Mouse (Mus musculus) heart, adult 2 months (tissue): Measurements from ENCODE around the gene Cyb5r1. TPM values are rescaled to one million over a fixed set of nuclear protein-coding genes. Genes with fewer than 3 reads are reported as not detected.
A peak's percentile ranks its signal among the peaks of the same experiment; 100 is the strongest.
"Not testable (repeated sequence)": the region's sequence is repeated elsewhere in the genome, so short reads cannot be mapped to it uniquely, and the experiment has no call there.

ENCODE experiments used
- DNase-seq, 2 experiments: peaks; one replicate each; pipeline ENCODE4 v3.0.0; 2021
- H3K27ac ChIP-seq: fragments of 200-600 bp; 2 replicates; pipeline ENCODE4 v1.8.1; 2022
- H3K27me3 ChIP-seq: fragments of 200-500 bp; 2 replicates; pipeline ENCODE4 v1.6.1; 2012; ENCODE audit warnings: mild to moderate bottlenecking, low read length, inconsistent platforms, mixed read lengths; ENCODE audit not compliant: control insufficient read depth, insufficient read depth
- H3K36me3 ChIP-seq: fragments of 200-500 bp; 2 replicates; pipeline ENCODE4 v1.6.1; 2012; ENCODE audit warnings: low read length, inconsistent platforms; ENCODE audit not compliant: control insufficient read depth, insufficient read depth
- H3K4me1 ChIP-seq: fragments of 200-500 bp; 2 replicates; pipeline ENCODE4 v1.6.1; 2011; ENCODE audit warnings: low read length; ENCODE audit not compliant: control insufficient read depth, insufficient read depth
- H3K4me3 ChIP-seq: fragments of 200-600 bp; 2 replicates; pipeline ENCODE4 v1.8.1; 2022
- H3K79me2 ChIP-seq: fragments of 200-500 bp; replicated peaks from 2 replicates; pipeline ENCODE4 v1.6.1; 2012; ENCODE audit warnings: mild to moderate bottlenecking, inconsistent platforms, low read length, moderate library complexity, mixed read lengths; ENCODE audit not compliant: control insufficient read depth, insufficient read depth
- H3K9ac ChIP-seq: fragments of 200-500 bp; 2 replicates; pipeline ENCODE4 v1.6.1; 2012; ENCODE audit warnings: low read depth, mild to moderate bottlenecking, control low read depth, inconsistent platforms, low read length, mixed read lengths
- CTCF ChIP-seq: fragments of 200-600 bp; IDR thresholded peaks from 2 replicates; pipeline ENCODE4 v1.8.1; 2022; ENCODE audit warnings: antibody characterized with exemption, mild to moderate bottlenecking, moderate library complexity
- EP300 ChIP-seq: fragments of 200-500 bp; IDR thresholded peaks from 2 replicates; pipeline ENCODE4 v1.6.1; 2011; ENCODE audit warnings: low read depth, low read length, control low read depth; ENCODE audit not compliant: insufficient read depth
- POLR2A ChIP-seq: fragments of 200-500 bp; IDR thresholded peaks from 2 replicates; pipeline ENCODE4 v1.6.1; 2011; ENCODE audit warnings: mild to moderate bottlenecking, low read depth, low read length, control low read depth; ENCODE audit not compliant: insufficient read depth
- WGBS: fragments of 180-500 bp; shearing (Covaris S2); methylation state at CpG from one replicate; pipeline ENCODE4 v1.1.7; 2018; 5-methylcytosine and 5-hydroxymethylcytosine counted together
- intact Hi-C: fragments of 180-260 bp; cut with DNase I; formaldehyde crosslinking; loops from one replicate; pipeline ENCODE4 v1.15.1; 2025
- polyA plus RNA-seq: library from polyadenylated mRNA; depleted of rRNA; stranded (reverse); fragments of >200 nt; gene quantifications from 2 replicates; pipeline ENCODE4 v1.2.3, GENCODE M21; 2012
- total RNA-seq, 2 experiments: library from RNA; stranded (reverse); gene quantifications; 2 replicates each; pipeline ENCODE4 v1.2.3; 2021

Cyb5r1 gene
- total and polyA plus RNA-seq, 3 experiments = 21.0 to 42.8 (median 24.1) TPM

GRCm38 (mm10) chr1:134442394-134442793 lies 37.0 kb downstream of the Cyb5r1 start:
- no peaks in the 10 kb centered on the region for H3K4me1 ChIP-seq
- intact Hi-C loops = no loop called here
- DNase-seq = no peak
- H3K36me3 ChIP-seq = no peaks in the 10 kb centered on the region
- H3K4me3 ChIP-seq = no peak overlapping the region
- TF ChIP-seq EP300 = no peak
- no peak for TF ChIP-seq CTCF
- no peak for TF ChIP-seq POLR2A
- H3K79me2 ChIP-seq = no peaks in the 10 kb centered on the region
- WGBS = 94% methylated on average over 3 of the region's 3 CpGs
- no peak overlapping the region for H3K27ac ChIP-seq
- H3K27me3 ChIP-seq = no peaks in the 10 kb centered on the region
- no peak overlapping the region for H3K9ac ChIP-seq

GRCm38 (mm10) chr1:134443288-134443687 lies 37.9 kb downstream of the Cyb5r1 start:
- H3K36me3 ChIP-seq, H3K9ac ChIP-seq, H3K4me3 ChIP-seq, H3K27me3 ChIP-seq, H3K27ac ChIP-seq, intact Hi-C loops, H3K79me2 ChIP-seq, DNase-seq, H3K4me1 ChIP-seq: not testable (repeated sequence)
- WGBS = 46% methylated on average over 1 of the region's 1 CpGs

- no peaks in the 10 kb centered on the region for H3K79me2 ChIP-seq
- no peak overlapping the region for H3K27ac ChIP-seq
- DNase-seq = no peak
- 75% methylated on average over 2 of the region's 2 CpGs for WGBS
- no peaks in the 10 kb centered on the region for H3K36me3 ChIP-seq
- H3K9ac ChIP-seq = no peak overlapping the region
- H3K4me1 ChIP-seq = no peaks in the 10 kb centered on the region
- no peak overlapping the region for H3K4me3 ChIP-seq
- TF ChIP-seq CTCF (no peak), EP300 (no peak), POLR2A (no peak)
- intact Hi-C loops = no loop called here
- H3K27me3 ChIP-seq = no peaks in the 10 kb centered on the region
Observed at GRCm38 (mm10) chr1:134445418-134445817, 40.1 kb downstream of the Cyb5r1 start.

GRCm38 (mm10) chr1:134448537-134448936 lies 43.2 kb downstream of the Cyb5r1 start:
- H3K4me3 ChIP-seq, H3K36me3 ChIP-seq, H3K27me3 ChIP-seq, DNase-seq, H3K9ac ChIP-seq, H3K27ac ChIP-seq, intact Hi-C loops, H3K79me2 ChIP-seq, H3K4me1 ChIP-seq: not testable (repeated sequence)
- 62% methylated on average over 3 of the region's 3 CpGs for WGBS

DNA sequence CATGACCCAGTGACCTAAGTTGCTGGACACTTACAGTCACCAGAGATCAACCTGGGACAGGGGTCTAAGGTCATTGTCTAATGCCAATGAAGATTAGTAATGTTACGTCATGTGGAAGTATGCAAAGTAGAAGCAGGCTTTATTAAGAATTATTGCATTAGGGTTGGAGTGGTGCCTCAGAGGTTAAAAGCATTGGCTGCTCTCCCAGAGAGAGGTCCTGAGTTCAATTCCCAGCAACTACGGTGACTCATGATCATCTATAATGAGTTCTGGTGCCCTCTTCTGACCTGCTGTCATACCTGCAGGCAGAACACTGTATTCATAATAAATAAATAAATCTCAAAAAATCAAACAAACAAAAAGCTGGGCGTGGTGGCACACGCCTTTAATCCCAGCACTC lies 44.8 kb downstream of the Cyb5r1 start:
- Histone ChIP-seq H3K36me3 (no peaks in the 10 kb centered on the region; the same call in 1 of the 2 replicates), H3K79me2 (no peaks in the 10 kb centered on the region), H3K4me1 (no peaks in the 10 kb centered on the region; the same call in 1 of the 2 replicates), H3K9ac (no peak overlapping the region), H3K27ac (no peak overlapping the region), H3K27me3 (no peaks in the 10 kb centered on the region), H3K4me3 (no peak overlapping the region)
- no peak for DNase-seq
- TF ChIP-seq POLR2A = no peak
- peak; percentile 30 for TF ChIP-seq CTCF
- WGBS = 74% methylated on average over 4 of the region's 4 CpGs
- intact Hi-C loops = no loop called here

DNA sequence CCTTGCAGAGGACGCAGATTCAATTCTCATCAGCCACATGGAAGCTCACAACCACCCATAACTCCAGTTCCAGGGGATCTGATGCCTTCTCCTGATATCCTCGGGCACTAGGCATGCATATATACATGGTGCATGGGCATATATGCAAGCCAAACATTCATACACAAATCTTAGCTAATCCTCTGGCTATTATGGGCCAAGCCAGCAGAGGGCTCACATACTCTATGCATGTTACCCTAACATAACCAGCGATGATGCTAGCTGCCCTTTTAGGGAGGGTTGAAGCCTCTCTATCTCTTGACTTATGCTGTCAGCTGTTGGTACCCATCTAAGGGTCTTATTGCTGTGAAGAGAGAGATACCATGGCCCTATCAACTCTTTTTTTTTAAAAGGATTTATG lies 45.6 kb downstream of the Cyb5r1 start:
- 30% methylated on average over 3 of the region's 3 CpGs for WGBS

More for the DNA sequence above, 45.6 kb downstream of the Cyb5r1 start:
- DNase-seq = peak; percentile 23 to 52
- no peak overlapping the region for H3K4me3 ChIP-seq
- peaks cover 1% of the 10 kb centered on the region for H3K79me2 ChIP-seq
- H3K36me3 ChIP-seq = no peaks in the 10 kb centered on the region; the same call in 1 of the 2 replicates
- no peak overlapping the region for H3K27ac ChIP-seq
- no peaks in the 10 kb centered on the region for H3K27me3 ChIP-seq
- H3K4me1 ChIP-seq = peaks cover under 1% of the 10 kb centered on the region; the same call in 1 of the 2 replicates
- intact Hi-C loops = no loop called here
- H3K9ac ChIP-seq = no peak overlapping the region
- TF ChIP-seq CTCF = peak; percentile 73
- TF ChIP-seq EP300 = no peak
